Mouse (Mus musculus) ovary, adult 18-20 months (tissue): ENCODE results near the gene Dll4.

Experiments
- DNase-seq: peaks from one replicate; pipeline ENCODE4 v3.0.0; 2022; ENCODE audit warnings: low spot score, mixed read lengths

The Dll4 gene

GRCm38 (mm10) chr2:119312380-119312958 lies 13.1 kb upstream of the Dll4 start:
- no peak for DNase-seq

GRCm38 (mm10) chr2:119313780-119314479 lies 11.7 kb upstream of the Dll4 start:
- DNase-seq, result no peak

GRCm38 (mm10) chr2:119314742-119315310 lies 10.8 kb upstream of the Dll4 start:
- no peak for DNase-seq

- DNase-seq, result no peak
These were observed 7.4 kb upstream of the Dll4 start for GRCm38 (mm10) chr2:119318043-119318710.

- DNase-seq, result no peak
These were observed 5.0 kb upstream of the Dll4 start for GRCm38 (mm10) chr2:119320571-119320970.

GRCm38 (mm10) chr2:119321771-119322586 lies 3.6 kb upstream of the Dll4 start:
- DNase-seq, result no peak

- no peak for DNase-seq
These were observed 2.8 kb upstream of the Dll4 start for GRCm38 (mm10) chr2:119322587-119323300.

- DNase-seq, result no peak
These were observed 1.6 kb upstream of the Dll4 start for GRCm38 (mm10) chr2:119323866-119324575.

- no peak for DNase-seq
These were observed 837 bp upstream of the Dll4 start for GRCm38 (mm10) chr2:119324576-119325318.

GRCm38 (mm10) chr2:119326161-119327101 lies 847 bp downstream of the Dll4 start:
- DNase-seq, result no peak

GRCm38 (mm10) chr2:119327102-119327480 lies 1.5 kb downstream of the Dll4 start:
- DNase-seq, result no peak

GRCm38 (mm10) chr2:119327942-119328526 lies 2.5 kb downstream of the Dll4 start:
- no peak for DNase-seq

- no peak for DNase-seq
These were observed 3.0 kb downstream of the Dll4 start for GRCm38 (mm10) chr2:119328546-119328945.

GRCm38 (mm10) chr2:119329123-119329817 lies 3.7 kb downstream of the Dll4 start:
- no peak for DNase-seq

- no peak for DNase-seq
These were observed 5.2 kb downstream of the Dll4 start for GRCm38 (mm10) chr2:119330795-119331194.

- no peak for DNase-seq
These were observed 6.6 kb downstream of the Dll4 start for GRCm38 (mm10) chr2:119332177-119332661.

- no peak for DNase-seq
These were observed 8.6 kb downstream of the Dll4 start for GRCm38 (mm10) chr2:119334135-119334534.
